Mouse (Mus musculus) heart, postnatal 10 days (tissue): ENCODE data around the gene Prdm5. TPM values are rescaled to one million over a fixed set of nuclear protein-coding genes. Genes with fewer than 3 reads are reported as not detected.

ENCODE experiments used
- DNase-seq, 2 experiments: peaks; one replicate each; pipeline ENCODE4 v3.0.0; 2021
- intact Hi-C: fragments of 180-260 bp; cut with DNase I; formaldehyde crosslinking; loops from one replicate; pipeline ENCODE4 v1.15.1; 2025
- total RNA-seq, 2 experiments: library from RNA; stranded (reverse); gene quantifications; 2 replicates each; pipeline ENCODE4 v1.2.3; 2021

The Prdm5 gene
- total RNA-seq, 2 experiments from 2014 or later: 10.2 to 11.1 TPM

DNA sequence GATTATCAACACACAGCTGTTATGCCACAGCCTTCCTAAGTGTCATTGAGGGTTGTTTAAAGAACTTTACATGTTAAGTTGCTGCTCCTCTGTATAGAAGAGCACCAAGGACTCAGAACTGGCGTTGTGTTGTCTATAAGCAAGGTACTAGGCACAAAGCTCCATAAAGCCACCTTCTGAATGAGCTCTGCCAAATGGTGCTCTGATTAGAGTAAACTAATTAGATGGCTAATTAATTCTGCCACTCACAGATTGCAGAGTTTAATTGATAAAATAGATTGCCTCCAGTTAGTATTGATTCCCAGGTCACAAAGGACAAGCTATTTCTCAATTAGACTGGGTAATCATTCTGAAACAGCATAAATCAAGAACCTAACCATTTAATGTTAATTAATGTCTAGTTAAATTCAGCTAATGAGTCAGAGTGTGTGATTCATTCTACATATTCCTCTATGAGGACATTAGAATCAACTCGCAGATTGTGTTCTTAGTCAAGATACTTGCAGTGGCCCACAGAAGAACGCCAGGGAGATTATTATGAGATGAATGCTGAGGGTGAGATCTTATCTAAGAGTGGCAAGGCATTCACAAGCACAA is 147.0 kb downstream of the Prdm5 start:
- intact Hi-C loops: no loop called here
- DNase-seq: no peak

DNA sequence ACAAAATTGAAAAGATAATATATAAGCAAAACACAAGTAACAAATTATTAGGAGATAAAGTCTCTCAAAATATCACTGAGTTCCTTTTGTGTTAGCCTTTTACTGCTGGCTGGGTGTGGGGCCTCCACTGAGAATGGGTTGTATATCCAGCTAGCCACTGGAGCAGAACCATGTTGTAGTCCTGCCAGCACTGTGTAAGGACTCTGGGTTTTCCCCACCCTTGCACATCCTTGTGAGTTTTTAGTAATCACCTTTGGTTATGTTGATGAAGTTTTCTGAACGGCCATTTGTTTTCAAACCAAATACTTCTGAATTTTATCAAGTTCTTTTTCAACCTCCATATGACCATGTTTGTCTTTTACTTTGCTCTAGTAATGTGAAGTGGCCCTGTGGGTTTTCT is 151.7 kb downstream of the Prdm5 start:
- intact Hi-C loops: no loop called here
- DNase-seq: no peak

DNA sequence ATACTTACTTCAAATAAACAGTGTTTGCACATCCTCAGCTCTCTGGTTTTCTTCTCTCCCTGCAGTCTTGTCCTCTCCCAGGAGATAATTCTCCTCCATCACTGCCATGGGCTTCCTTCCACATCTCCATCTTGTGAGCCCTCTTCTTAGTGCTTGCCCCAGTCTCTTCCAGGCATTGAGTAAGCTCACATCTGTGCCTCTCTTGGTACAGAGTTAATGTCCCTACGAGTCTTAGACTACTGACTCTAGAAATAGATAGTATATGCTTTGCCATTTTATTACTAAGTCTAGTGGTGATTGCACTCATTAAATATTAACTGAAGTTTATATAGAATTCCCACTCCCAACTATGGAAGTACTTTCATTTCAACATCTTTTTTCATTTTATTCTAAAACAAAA is 154.0 kb downstream of the Prdm5 start:
- intact Hi-C loops: no loop called here
- DNase-seq: no peak

DNA sequence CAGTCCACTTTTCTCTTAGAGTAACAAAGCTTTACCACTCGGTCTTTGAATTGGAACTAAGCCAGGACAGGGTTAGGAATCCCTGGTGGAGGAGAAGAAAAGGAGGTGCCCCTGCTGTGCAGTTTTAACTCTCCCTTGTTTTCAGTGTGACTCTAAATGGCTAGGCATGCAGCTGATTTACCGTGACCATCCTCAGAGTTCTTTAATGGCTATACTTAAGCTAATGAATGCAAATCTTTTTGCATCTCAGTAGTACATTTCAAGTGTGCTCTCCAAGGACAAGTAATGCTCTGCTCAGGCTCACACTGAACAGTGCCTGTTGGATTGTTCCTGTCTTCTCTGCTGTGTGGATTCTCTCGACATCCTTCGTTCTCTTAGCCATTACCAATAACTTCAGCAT is 154.4 kb downstream of the Prdm5 start:
- DNase-seq: no peak
- intact Hi-C loops: no loop called here

DNA sequence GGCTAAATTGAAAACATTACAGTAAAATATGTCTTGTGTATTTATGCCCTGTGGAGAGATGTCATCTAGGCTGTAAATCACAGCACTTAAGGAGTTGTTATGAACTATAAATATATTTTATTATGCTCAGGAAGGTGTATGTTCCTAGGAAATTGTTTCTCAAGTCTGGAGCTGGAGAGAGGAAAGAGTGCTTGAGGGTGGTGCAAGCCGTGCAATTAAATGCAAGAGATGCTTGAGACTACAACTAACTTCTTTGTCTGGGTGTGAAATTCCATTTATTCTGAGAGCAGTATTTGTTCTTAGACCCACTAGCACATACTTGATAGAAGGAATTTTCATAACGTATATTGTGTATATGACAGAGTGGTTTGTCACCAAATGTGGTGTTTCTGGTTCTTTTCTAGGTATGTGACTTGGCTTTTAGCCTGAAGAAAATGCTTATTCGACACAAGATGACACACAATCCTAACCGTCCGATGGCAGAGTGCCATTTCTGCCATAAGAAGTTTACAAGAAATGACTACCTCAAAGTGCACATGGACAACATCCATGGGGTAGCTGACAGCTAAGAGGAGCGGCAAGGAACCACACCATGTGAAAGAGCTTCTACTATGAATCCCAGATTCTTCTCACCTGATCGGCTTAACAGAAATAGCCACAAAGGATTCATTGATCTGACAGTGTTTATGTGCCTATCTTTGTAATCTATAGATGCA is 156.9 kb downstream of the Prdm5 start:
- no peak for DNase-seq

DNA sequence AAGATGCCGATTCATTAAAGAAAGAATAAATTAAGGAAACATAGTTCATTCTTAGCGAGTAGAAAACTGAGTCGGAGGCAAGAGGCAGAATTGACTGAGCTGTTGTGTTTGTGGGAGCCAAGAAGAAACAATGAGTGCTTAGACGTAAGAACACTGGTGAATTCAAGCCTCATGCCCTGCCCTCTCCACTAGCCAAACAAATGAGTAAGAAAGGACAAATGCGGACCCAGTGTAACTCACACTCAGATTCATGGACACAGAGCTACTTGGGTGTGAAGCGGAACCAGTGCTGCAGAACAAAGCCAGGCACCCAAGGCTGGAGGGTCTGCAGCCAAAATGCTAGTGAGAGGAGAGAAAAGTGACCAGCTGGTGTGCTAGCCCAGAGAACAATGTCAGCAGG is 171.7 kb downstream of the Prdm5 start:
- intact Hi-C loops: no loop called here
- no peak for DNase-seq

More for the DNA sequence above, 156.9 kb downstream of the Prdm5 start:
- intact Hi-C loops: no loop called here

DNA sequence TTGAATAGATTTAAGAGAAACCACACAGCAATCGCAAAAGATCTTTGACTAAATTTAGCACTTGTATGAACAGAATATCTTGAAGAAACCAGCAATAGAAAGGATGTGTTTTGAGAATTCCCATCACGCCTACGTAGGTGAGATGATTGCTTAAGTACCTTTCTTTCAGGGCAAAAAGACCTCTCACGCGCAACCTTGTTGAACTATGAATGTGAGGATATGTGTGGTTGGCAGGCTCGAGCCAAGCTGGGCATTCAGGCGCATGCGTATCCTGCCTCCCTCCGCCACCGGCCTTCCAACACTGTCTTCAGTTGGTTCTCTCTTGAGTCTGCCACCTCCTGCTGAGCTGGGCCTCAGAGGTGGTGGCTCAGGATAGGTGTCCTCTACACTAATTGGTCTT is 173.5 kb downstream of the Prdm5 start, which contains the start of gene 4930544G11Rik:
Gene 4930544G11Rik (plus strand): TSS at position 301 of the 400 bp plus-strand sequence.
- intact Hi-C loops: no loop called here
- DNase-seq: no peak

DNA sequence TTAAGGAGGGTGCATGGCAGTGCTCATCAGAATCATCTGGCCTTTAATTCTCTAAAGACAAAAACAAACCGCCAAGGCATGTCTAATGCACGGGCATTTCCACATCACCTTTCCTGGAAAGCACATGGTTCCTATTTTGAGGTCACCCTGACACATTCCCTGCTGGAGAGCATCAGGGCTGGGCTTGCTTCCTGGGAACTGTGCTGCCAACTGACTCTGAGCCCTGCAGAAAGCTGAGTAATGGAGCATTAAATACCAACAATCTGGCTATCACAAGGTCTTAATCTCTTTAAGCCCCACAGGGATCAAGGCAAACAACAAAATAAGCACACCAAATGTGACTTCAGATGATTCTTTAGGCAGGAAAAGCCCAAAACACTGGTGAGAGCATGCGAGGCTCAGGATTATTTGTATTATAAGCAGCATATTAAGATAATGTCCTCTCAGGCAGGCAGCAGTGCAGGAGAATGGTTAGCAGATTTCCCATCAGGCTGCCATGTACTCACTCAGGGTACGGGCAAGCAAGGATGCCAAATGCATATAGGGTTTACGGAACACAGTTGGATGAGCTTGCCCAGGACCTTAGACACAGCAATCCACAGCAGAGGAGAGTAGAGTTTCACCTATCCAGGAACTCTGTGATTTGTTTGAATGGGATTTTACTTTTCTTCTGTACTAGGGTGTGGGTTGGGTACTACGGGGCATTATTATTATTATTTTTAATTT is 190.8 kb downstream of the Prdm5 start:
- intact Hi-C loops: no loop called here
- peak; percentile 11 to 14 for DNase-seq

DNA sequence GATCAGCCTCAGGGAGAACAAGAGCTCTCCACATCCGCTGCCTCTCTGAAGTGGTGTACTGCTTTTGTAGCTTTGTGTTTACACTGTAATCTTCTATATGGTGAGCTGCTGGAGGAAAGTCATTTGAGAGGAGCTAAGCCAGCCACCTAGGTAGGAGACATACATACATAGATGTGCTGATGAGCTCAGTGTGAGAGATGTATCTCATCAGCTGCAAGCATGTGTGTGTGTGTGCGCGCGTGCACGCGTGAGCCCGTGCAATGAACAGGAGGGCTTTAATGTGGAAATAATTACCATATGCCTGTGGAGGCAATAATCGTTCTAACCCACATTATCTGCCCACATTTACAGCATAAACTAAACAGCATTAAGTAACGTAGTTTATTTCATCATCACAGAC is 191.6 kb downstream of the Prdm5 start:
- intact Hi-C loops: no loop called here

More for the DNA sequence above, 191.6 kb downstream of the Prdm5 start:
- DNase-seq: no peak

Other genes with a start within 250 kb of the Prdm5 start
- gene Ndnf, start 107.4 kb upstream of the Prdm5 start, total RNA-seq: 1 to 10 TPM; 2.9 to 3.2 TPM
- not detected for gene 4930544G11Rik, start 173.6 kb downstream of the Prdm5 start, total RNA-seq